Mouse (Mus musculus) bone marrow, adult 2 months (tissue): ENCODE data around the gene Mapkbp1.

ENCODE experiments used
- CTCF ChIP-seq: fragments of 200-500 bp; IDR thresholded peaks from 2 replicates; pipeline ENCODE4 v1.5.1; 2011; ENCODE audit warnings: low read length, control low read depth; ENCODE audit not compliant: control insufficient read depth, insufficient read depth
- POLR2A ChIP-seq: fragments of 200-500 bp; IDR thresholded peaks from 2 replicates; pipeline ENCODE4 v1.6.1; 2011; ENCODE audit warnings: low read depth, mild to moderate bottlenecking, control low read depth, low read length, borderline replicate concordance; ENCODE audit not compliant: control insufficient read depth

DNA sequence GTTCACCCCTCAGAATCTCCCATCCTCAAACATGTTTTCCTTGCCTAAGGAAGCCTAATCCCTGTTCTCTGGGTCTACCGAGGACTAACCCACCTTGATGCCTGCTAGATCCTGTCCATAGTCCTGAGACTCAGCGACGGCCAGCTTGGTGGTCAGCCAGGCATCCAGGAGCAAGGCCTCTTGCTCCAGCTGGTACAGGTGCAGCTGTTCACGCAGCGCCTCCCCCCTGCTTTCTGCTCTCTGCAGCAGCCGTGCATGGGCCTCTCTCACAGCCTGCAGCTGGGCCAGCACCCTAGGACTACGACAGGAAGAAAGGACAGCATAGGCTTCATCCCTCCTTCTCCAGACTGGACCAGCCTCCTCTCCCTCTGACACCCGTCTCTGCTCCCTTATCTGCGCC, 75.7 kb downstream of the Mapkbp1 start:
- TF ChIP-seq CTCF (no peak), POLR2A (no peak)
